Mouse (Mus musculus) cerebellum, postnatal 4 days (tissue): ENCODE results near the gene Slc16a3.

Source experiments
- DNase-seq, 2 experiments: peaks; one replicate each; pipeline ENCODE4 v3.0.0; 2022; ENCODE audit warnings: low spot score in 2 of 2, mixed read lengths in 1 of 2

Gene Slc16a3

DNA sequence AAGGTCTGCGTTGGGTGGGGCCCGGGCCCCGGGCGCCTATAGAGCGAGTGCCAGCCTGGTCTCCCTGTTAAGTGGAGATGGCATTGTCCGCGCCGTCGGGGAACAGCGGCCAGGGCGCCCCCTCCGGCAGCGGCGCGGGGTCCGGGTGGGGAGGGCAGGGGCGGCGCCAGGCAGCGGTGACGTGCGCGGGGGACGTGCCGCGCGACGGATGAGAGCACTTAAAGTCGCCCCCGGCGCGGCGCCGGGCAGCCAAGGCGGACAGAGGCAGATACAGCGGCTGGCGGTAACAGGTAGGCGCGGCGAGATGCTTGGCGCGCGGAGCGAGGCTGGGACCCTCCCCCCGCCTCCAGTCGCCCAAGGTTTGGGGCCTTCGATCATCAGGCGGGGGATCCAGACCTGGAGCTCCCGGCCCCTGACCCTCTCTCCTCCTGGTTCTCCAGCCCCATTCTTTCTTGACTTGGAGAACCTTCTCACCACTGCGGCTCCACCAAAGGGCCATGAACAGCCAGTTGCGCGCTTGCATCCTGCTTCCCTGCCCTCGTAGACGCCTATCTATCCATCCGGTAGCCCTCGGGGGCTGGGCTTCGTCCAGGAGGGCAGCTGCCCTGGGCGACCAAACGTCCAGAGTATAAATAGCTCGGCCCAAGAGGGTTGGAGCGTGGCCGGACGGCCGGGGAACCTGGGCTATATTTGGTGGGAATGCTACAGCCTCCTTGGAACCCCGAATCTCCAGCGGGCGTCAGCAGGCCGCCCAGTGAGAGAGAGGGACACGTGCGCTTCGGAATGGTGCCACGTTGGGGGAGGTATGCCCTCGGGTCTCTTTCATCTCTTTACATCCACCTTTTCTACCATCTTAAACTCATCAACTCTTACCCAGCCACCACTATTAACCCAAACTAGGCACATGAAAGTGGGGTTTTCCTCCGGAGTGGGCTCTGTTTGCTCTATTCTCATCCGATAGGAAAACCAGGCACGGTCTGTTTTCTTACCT lies 876 bp downstream of the Slc16a3 start:
- no peak for DNase-seq

DNA sequence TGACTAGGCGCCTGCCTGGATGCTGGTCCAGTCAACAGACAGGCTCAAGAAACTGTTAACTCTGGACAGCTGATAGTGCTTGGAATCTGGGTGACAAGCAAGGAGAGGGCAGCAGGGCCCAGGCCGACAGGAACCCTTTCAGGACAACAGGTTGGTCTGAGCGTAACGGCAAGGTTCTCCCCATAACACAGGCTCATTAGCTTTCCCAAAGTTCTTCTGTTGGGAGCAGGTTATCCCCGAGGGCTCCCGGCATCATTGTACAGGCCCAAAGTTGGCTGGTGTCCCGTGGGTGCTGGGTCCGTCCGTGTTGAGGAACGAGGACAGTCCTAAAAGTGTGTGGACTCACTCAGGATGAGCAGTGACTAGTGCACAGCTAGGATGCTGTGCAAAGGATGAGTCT lies 1.6 kb downstream of the Slc16a3 start:
- DNase-seq = no peak

DNA sequence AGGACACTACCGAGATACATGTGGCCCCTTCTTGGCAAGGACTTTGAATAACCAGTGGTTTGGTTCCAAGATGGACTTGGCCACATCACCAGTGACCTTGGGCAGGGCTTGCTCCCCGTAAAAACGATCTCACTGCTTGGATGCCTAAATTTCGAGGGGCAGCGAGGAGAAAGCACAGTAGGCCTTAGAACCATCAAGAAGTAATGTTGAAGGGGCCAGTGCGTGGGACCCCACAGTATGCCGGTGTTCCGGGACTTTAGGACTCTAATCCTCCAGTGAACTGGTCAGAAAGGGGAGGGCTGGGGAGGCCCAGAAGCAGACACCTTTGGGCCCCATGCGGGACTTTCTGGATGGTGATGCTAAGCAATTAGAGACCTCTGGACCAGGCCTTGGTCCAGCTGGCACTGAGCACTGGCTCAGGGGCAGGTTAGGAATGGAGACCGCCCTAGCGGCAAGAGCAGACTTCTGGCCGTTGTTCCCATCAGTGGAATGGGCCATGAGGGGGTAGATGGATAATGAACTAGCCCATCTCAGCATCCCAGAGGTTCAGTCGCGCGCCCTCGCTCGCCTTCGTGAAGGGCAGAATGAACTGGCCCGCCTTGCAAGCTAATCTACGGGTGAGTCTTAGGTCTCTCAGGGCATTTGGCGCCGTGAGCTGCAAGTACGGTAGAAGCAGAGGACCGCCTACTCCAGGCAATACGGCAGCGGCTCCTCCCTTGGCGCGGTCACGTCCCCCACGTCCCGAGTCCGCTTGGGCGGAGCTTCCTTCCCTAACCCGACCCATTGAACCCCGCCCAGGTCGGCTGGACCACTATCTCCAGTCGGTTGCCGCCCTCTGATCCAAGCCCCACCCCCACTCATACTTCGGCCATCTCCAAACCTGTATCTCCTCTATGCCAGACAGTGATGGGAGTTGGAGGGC lies 2.3 kb downstream of the Slc16a3 start:
- peak in 1 of 2 experiments; percentile 71 for DNase-seq

DNA sequence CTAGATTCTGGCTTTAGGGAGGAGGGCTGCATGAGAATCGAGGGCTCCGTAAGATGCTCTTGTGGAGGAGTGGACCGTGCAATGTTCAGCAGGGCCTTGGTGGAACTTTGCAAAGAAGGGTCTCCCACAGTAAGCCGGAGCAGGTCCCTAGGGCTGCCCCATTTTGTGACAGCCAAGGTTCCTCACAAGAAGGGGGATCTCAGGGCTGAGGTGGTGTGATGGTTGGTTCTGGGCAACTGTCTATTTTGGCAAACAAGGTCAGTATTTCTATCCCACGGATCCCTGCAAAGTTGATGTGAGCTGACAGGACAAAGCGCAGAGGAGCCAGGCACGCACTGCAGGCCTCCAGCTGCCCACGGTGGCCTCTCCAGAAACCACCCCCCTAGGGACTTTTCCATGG lies 3.0 kb downstream of the Slc16a3 start:
- no peak for DNase-seq

DNA sequence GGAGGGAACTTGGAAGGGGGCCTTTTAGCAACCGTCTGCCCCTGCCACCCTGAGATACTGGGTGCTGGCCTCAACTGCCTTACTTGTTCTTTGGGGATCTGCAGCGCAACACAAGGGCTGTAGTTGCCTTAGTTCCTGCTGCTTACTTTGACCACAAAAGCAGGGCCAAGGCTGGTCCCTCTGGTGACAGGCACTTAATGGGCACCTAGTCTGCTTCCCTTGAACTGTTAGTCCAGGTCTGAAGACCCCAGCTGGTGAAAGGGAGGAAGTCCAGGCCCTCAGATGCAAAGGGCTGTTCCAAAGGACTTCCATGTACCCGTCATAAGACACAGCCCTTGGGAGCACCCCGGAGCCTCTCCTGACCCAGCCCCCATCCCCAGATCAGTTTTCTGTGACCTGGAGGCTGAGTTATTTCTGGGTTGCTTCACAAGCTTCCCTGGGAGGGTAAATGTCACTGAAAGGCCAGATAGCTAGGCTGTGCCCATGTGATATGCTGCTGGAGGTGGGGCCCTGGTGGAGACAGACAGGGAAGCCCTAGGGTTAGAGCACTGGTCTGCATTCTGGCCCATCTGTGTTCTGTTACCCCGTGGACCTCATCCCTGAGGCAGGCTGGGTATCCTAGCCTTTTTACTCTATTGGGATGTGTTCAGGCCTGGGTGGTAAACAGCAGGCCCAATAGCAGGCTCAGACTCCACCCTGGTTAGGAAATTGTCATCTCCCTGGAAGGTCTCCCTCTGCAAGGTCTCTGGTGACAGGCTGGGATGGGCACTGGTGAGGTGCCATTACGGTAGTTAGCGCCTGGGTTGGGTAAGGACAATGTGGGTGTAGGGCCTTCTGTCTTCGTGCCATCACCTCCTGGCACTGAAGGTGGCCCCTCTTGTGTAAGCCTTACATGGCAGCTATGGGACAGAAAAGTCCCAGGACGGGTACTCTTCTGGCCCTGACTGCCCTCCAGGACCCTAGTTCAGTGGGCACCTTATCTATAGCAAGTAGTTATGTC lies 3.8 kb downstream of the Slc16a3 start:
- no peak for DNase-seq

DNA sequence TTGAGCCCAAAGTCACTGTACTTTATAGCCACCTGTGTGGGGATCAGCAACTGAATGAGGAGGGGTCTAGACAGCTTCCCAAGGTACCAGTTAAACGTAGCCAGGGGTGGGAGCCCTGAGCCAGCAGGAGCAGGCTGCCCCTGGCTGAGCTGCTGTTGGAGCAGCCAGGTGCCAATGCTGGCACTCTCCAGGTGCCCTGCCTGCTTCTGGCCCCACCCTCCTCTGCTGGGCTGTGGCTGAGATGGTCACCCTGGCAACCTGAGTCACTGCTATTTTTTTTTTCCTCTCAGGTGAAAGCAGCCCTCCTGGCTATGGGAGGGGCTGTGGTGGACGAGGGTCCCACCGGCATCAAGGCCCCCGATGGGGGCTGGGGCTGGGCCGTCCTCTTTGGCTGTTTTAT lies 6.7 kb downstream of the Slc16a3 start:
- no peak for DNase-seq

DNA sequence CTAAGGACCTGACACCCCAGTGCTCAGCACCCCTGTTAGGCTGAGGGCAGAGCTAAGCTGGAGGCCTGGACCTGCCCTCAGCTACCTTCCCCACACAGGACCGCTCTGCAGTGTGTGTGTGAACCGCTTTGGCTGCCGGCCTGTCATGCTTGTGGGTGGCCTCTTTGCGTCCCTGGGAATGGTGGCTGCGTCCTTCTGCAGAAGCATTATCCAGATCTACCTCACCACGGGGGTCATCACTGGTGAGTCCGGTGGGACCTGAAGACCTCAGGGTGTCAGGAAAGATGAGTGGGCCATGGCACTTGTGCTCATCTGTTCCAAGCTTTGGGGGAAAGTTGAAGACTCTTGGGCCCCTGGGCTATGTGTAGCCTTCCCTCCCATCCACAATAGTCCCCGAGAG lies 7.4 kb downstream of the Slc16a3 start:
- no peak for DNase-seq

DNA sequence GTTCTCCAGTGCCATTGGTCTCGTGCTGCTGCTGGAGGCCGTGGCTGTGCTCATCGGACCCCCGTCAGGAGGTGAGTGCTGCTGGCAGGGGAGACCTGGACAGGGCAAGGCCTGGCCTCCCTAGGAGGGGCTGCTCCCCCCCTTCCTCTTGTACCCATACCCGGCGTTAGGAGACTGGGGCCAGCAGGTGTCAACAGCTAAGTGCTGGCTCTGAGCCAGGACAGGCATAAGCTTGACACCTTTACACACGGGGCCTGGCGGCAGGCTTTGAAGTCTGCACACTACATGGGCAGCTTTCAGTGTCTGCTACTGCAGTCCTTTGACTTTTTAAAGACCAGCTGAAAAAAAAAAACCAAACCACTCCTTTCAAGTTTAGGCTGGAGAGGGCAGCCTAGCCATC lies 8.8 kb downstream of the Slc16a3 start:
- DNase-seq = no peak

DNA sequence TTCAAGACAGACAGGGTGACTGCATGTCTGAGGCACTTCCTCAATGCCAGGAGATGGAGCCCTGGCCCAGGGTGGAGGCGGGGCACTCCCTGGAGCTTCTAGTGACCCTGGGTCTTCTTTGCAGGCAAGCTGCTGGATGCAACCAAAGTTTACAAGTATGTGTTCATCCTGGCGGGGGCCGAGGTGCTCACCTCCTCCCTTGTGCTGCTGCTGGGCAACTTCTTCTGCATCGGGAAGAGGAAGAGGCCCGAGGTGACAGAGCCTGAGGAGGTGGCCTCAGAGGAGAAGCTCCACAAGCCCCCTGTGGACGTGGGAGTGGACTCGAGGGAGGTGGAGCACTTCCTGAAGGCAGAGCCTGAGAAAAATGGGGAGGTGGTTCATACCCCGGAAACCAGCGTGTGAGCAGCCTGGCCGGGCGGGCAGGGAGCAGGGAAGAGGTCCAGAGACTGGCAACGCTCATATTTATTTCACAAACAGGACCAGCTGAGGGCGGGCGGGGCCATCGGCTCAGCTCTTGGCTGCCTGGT lies 9.5 kb downstream of the Slc16a3 start:
- DNase-seq = no peak

DNA sequence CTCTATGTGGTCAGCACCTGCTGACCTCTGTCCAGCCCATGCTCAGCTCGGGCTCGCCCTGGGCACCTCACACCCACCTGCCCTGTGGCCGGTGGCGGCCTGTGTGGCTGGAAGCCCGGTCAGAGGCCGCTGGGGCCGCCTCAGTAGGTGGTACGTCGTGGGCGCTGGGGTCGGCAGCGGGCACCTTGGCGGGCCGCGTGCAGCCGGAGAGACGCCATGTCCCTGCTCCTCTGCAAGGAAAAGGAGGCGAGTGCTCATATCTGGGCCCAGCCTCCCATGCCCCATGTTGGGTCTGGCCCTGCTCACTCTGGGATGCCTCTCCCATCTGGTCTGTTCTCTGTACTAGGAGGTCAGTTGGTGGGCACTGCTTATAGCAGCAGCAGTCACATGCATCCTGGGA lies 10.8 kb downstream of the Slc16a3 start:
- DNase-seq = no peak

DNA sequence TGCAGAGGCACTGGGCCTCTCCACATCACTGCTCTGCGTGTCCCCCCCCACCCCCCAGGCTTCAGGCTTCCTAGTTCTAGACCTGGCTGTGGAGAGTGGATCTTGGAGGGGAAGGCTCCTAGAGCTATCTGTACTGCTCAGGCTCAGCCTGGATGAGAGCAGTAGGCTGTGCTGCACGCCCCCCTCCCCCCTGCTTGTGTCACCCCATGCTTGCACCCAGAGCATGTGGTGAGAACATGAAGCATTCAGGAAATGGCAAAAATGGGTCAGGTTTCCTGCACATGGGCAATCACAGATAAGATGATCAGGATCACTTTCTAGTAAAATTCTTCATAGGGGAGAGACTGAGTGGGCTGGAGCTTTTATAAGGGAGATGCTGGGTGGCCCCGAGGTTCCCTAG lies 11.3 kb downstream of the Slc16a3 start:
- DNase-seq = no peak

DNA sequence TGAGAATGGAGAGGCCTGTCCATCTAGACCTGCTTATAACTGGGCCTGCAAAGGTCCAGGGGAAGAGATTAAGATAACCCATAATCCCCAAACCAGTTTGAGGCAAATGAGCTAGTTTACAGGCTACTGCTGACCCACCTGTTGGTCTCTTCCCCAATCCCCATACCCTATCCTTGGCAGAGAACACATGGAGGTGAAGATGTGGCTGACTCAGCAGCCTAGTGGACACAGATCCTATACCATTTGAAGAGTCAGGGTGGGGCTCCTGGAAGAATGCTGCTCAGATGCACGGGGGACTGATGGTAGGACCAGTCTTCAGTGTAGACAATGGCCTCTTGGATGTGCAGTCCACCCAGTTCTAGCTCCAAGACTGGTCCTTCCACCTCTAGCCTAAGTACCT lies 12.0 kb downstream of the Slc16a3 start:
- DNase-seq = no peak

DNA sequence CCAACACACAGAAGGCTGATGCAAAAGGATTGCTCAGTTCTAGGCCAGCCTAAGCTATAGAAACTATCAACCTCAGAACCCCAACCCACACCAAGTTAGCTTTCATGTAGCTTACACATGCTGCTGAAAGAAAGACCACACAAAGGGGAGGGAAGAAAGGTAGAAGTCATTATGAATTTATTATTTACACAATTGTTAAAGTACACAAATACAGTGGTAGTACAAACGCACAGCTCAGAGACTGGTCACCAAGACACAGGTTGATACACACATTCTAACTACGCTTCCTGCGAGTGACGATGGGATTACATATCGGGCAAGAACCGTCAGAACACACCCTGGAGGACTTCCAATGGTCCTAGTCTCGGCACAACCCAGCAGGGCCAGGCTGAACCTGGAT lies 13.3 kb downstream of the Slc16a3 start:
- DNase-seq = no peak

DNA sequence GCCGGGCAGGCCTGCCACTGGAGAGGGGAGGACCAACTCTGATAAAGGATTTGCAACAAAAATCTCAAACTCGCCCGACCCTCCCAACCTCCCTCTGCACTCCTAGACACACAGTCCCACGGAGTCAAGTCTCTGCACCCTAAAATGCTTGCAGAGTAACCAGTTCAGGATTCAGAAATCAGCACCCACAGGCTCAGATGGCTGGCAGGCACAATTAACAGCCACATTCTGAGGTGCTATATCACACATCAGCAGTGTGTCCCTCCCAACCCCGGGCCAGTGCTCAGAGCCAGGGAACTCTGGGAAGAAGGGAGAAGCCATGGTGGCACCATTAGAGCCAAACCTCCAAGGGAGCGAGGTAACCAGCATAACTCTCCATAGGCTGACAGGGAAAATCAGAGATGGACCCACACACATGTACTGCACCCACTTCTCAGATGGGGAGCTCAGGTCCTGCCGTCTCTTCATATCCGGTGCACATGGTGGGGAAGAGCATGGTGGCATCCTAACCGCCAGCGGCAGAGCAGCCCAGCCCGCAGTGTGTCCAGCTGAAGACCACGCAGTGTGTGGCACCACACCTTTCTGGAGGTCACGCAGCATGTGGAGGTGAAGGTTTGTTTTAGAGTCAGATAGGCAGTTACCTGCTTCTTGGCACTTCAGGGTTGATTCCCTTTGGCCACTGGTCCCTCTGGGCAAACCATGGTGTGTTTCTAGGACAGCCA lies 13.9 kb downstream of the Slc16a3 start:
- DNase-seq = no peak

DNA sequence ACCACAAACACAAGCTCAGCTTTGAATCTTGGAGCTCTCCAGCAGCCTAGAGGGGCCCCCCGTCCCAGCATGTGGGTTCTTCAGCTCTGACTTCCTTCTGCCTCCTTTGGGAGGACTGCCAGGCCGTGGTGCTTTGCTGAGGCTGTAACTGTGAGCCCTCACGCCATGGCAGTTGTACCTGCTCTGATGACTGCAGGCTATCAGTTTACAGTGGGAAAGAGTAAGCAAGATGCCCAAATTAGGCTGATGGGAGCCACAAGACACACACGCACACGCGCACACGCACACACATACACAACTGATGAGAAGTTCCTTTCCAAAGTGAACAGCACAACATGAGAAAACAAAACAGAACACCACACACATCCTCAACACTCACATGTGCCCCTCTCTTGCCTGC lies 14.6 kb downstream of the Slc16a3 start:
- DNase-seq = no peak

DNA sequence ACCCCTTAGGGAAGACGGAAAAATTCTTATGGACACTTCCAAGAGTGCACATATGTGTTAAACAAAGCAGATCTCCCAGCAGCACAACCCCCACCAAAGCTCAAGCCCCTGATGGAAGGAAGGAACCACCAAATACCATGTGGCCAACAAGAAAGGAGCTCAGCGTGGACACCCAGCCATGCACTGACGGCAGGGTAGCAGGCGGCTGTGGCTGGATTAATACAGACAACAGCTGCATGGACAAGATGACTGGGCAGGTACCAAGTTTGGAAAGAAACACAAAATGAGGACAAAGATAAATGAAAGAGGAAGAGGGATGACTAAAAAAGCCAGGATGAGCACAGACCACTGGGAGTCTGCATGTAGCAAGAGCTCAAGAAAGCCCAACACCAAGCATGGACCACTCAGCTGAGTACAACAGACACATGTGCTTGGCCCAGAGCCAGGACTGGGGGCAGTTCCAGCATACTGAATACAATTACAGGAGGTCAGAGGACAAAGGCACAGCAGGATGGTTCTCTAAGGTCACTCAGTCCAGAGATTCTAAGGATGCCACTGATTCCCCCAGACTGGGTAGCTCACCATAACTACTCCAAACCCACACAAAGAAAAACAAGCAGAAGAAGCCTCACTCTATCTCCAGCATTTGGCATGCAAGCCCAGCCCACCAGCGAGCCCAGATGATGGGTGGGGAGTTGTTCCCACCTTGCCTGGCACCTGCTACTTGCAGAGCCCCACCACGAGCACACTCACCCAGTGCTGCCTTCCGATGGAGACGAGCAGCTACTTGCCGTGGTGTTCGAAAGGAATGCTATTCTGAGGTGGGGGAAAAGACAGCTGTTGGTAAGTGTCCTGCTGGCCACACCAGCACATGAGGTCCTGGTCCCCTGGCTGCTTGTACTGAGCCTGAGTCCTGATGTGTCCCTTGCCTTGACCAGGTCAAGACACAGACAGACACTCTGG lies 16.2 kb downstream of the Slc16a3 start:
- no peak for DNase-seq

DNA sequence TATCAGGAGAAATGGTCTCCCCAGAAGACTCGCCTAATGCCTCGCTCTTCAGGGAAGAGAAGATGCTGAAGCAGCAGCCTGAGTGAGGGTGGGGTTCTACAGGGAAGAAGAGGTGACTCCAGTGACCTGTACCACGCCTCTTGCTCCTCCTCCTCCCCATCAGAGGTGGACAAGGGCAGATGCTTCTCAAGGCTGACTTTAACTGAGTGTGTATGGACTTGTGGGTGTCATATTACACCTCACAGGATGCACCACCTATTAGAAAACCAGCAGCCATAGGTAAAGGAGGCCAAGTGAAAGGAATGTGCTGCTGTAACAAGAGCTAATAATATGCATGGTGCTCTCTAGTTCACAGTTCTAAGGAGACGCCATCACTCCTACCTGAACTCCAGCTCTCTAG lies 17.3 kb downstream of the Slc16a3 start:
- DNase-seq = no peak

DNA sequence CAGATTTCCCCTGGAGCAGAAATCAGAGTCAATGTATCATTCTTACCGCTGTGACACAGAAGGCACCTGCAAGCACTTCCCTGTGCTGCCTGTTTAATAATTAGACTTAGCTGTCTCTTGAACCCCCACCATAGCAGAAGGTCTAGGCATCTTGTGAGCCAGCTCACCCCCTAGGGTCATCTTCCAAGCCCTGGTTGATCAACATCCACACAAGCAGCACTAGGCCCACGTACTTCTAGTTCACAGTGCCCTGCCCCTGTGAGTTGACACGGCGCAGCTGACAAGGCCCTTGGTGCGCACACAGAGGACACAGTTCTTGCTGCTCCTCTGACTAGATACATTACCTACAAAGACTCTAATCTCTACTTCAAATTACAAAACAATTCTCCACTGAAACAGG lies 21.5 kb downstream of the Slc16a3 start:
- no peak for DNase-seq

DNA sequence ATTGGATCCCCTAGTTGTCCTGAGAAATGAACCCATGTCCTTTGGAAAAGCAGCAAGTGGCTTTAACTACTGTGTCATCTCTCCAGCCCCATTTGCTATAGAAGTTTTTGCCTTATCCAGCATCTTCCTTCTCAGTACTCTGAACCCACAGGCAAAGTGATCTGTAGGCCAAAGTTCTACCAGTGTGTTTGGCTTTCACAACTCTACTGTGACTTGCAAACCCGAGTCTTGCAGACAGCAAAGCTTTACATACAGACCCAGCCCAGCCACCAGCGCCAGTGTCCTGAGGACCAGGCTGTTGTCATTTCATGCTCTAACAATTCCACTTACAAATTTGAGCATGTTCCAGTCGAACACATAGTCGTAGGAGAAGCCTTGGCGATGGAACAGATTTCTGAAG lies 23.0 kb downstream of the Slc16a3 start:
- DNase-seq = no peak
